Mouse (Mus musculus) kidney, adult 8-10 months (tissue): Measurements from ENCODE around the gene Zfp446.
"Not testable (repeated sequence)": the region's sequence is repeated elsewhere in the genome, so short reads cannot be mapped to it uniquely, and the experiment has no call there.

Experiments used
- DNase-seq, 2 experiments: peaks; one replicate each; pipeline ENCODE4 v3.0.0; 2022

The Zfp446 gene

GRCm38 (mm10) chr7:12977682-12978389 lies at the start of gene Zfp446:
Zfp446 (plus strand) TSS chr7:12977848.
- peak; percentile 98 to 99 for DNase-seq

DNA sequence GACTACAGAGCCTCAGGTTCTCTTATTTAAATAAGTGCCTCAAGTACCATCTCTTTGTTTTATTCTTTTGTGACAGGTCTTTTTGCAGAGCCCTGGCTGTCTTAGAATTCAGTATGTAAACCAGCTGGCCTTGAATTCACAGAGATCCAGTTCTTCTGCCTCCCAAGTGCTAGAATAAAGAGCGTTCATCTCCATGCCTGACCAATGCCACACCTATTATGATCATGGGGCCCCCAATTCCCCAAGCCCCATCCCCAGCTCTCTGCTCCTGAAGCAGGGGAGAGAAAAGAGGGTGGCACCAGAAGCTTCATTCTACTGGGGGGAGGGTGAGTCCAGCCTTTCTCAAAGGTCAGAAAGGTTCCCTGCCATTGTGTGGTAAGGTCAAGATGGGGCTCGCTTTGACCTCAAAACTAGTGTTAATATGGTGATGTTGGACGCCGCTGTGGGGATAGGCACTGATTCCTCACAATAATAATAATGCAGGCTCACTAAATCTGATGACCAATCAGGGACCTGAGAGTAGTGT lies 44.0 kb upstream of the Zfp446 start:
- no peak for DNase-seq

DNA sequence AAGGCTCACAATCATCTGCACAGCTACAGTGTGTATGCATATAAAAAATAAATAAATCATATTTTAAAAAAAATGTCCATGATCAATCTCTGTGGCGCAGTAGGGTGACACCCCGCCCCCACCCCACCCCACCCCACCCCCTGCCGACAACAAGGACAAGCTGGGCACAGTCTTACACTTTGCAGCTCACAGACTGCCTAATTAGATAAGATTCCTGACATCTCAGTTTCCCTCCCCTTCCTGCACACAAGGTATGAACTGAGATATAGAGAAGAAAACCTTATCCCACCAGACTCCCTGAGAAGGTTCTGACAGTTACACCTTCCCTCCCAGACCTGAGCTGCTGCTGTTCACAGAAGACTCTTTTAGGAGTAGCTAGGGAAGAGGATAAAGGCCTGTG lies 42.8 kb upstream of the Zfp446 start:
- DNase-seq = no peak

DNA sequence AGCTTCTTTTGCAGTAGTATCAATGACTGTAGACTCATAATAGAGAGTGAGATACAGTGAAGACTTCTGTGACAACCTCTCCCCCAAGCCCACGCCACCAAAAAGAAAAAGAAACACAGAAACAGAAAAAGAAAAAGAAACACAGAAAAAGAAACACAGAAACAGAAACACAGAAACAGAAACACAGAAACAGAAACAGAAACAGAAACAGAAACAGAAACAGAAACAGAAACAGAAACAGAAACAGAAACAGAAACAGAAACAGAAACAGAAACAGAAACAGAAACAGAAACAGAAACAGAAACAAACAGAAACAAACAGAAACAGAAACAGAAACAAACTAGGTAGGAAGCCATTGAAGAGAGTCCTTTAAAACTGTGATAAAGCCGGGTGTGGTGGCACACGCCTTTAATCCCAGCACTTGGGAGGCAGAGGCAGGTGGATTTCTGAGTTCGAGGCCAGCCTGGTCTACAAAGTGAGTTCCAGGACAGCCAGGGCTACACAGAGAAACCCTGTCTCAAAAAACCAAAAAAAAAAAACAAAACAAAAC lies 40.3 kb upstream of the Zfp446 start:
- DNase-seq = not testable (repeated sequence)

DNA sequence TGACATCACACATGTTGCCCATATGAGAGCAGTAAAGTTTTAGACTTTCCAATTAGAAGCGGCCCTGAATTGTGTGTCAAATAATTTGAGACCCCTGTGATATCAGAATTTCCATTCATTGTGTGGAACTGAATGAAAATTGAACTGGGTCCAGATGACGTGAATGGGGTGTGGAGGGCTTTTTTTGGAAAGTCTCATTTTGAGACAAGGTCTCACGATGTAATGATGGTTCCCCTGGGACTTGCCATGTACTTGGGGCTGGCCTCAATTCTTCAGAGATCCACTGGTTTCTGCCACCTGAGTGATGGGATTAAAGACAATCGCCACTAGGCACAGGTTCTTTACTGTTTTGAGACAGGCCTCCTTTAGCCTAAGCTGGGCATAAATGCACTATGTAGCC lies 37.0 kb upstream of the Zfp446 start:
- no peak for DNase-seq

GRCm38 (mm10) chr7:12943488-12943887 lies 34.2 kb upstream of the Zfp446 start:
- DNase-seq = no peak

DNA sequence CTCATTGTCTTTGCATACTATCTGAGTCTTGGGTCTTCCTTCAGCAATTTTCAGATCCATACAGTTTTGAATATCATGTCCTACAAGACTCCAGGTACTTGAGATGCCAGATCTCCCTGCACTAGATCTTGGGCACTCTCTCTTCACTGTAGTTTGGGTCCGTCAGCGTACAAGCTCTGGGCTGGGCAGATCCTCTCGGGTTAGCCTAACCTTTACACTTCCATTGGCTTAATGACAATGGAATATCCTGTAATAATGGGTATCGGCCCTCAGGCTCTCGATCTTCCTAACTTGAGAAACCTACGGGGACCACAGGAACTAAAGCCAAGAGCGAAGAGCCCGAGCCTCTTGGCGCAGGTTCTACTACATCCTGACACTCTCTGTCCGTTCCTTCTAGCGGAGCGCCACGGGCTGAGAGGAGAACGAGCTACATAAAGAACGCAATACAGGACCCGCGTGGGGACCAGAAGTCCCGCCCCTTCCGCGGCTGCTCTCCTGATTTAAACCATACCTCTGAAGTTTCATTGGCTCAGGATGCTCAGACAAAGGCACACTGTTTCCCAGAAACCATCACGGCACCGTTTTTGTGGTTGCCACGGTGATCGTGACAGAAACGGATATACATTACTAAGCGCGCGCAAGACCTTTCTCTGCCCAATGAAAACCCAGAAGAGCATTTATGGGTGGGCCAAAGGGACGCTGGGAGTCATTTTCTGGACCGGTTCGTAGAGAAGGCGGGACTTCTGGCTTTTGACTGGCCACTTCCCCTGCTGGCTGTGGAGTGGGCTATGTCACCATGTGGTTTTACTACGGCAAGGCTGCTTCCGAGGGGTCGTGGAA lies 28.4 kb upstream of the Zfp446 start:
- DNase-seq = peak; percentile 95 to 97

DNA sequence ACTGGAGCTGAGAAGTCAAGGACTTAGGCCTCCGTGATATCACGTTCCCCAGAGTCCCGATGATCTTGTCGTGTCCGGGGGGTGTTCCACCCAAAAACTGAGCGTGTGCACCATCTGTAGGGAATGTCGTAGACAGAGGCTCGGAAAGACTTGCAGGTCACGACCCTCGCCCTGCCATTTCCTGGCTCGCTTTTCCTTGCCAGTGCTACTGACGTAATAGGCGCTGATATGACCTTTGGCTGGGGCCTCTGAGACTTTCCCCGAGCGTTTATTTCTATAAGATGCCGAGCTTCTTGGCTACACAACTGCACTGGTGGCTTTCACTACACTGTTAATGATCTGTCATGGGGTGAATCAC lies 27.8 kb upstream of the Zfp446 start:
- DNase-seq = no peak

DNA sequence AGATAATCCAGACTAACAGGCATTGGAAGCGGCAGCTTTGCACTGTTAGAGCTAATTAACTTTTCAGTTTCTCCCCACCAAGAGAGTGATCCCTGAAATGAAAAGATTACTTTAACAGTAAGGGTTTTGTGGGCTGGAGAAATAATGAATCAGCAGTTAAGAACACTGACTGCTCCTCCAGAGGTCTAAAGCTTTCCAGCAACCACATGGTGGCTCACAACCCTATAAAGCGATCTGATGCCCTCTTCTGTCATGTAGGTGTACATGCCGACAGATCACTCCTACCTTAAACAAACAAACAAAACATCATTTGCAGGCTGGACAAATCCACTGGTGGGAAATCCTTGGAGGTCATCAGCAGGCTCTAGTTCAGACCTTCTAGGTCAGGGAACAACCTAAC lies 22.8 kb upstream of the Zfp446 start:
- no peak for DNase-seq

DNA sequence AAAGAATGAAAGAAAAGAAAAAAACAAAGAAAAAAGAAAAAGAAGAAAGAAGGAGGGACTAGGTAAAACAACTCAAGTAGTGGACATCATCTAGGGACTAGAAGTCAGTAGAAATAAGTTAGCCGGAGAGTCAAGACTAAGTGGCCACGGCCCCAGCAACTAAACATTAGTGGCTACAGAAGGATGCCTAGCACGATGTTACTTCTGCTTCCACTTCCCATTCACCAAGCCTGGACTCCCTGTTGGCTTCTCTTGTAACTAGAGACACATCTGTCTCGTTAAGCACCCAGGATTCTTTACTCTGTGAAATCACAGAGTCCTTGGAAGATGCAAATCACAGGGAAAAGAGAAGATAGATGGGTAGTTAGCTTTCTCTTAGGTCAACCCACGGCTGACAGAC lies 20.1 kb upstream of the Zfp446 start:
- DNase-seq = no peak

DNA sequence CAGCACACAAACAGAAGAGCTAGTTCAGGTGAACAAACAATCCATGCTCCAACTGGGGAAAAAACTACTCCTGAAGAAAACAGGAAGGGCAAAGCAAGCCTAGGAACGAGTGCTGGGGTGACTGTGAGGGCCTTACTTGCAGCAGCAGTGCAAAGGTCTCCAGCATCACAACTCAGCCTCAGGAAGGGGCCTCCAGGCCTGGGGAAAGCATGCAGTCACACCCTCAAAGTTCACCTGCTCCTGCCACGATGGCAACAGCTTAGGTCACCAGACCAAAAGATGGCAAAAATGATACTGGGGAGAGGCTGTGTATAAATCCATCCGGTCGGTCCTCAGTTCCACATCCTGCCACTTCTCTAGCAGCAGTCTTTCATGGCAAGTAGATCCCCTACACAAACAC lies 18.7 kb upstream of the Zfp446 start:
- no peak for DNase-seq

- no peak for DNase-seq
These were observed 17.9 kb upstream of the Zfp446 start for GRCm38 (mm10) chr7:12959718-12960117.

- peak; percentile 45 to 49 for DNase-seq
These were observed 16.0 kb upstream of the Zfp446 start for GRCm38 (mm10) chr7:12961511-12962141.

GRCm38 (mm10) chr7:12965678-12966091 lies 12.0 kb upstream of the Zfp446 start, which contains the start of gene Zfp324:
Zfp324 (plus strand) TSS chr7:12965838.
- DNase-seq = peak; percentile 90 to 92

DNA sequence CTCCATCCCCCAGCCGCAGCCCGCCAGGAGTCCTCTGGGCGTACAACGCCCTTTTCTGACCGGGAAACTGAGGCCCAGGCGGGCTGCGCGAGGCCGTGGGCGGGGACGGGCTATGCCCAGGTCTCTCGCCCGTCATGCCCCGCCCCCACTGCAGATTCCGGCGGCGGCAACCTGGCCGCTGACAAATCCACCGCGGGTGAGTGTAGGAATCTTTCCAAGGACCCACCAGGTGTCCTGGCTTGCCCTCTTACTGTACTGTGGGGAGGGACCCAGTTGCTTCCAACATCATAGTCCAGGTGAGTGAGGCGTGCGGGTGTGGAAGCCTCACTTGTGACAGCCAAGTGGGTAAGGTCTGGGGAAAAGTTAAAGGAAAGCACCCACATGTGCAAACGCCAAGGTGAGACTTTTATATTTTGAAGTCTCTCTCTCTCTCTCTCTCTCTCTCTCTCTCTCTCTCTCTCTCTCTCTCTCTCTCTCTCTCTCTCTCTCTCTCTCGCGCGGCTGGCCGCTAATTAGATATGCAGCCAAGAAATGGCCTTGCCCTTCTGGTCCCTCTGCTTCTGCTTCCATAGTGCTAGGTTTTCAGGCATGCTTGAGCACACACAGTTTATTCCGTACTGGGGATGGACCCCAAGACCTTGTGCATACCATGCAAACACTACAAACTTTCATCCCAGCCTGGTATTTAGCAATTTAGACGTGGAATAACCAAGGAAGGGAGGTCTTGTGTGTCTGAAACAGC lies 11.4 kb upstream of the Zfp446 start:
- peak; percentile 57 to 60 for DNase-seq

GRCm38 (mm10) chr7:12970906-12971305 lies 6.7 kb upstream of the Zfp446 start:
- DNase-seq = no peak

GRCm38 (mm10) chr7:12978931-12979722 lies 1.5 kb downstream of the Zfp446 start:
- DNase-seq = peak in 1 of 2 experiments; percentile 16

GRCm38 (mm10) chr7:12979776-12980175 lies 2.1 kb downstream of the Zfp446 start:
- no peak for DNase-seq

GRCm38 (mm10) chr7:12980291-12980690 lies 2.6 kb downstream of the Zfp446 start:
- DNase-seq = no peak

DNA sequence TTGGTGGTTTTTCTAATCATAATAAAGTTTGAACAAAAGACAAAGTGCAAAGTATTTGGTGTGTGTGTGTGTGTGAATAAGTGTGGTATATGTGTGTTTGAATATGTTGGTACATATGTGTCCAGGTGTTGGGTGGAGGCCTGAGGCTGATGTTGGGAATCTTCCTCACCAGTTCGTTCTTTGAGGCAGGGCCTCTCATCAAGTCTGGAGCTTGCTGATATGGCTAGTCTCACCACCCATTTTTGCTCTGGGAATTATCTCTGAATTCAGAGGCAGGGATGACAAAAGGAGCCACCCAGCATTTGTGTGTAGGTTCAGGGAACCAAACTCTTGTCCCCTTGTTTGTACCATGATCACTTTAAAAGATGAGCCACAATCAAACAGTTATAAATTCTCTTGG lies 8.1 kb downstream of the Zfp446 start:
- no peak for DNase-seq

DNA sequence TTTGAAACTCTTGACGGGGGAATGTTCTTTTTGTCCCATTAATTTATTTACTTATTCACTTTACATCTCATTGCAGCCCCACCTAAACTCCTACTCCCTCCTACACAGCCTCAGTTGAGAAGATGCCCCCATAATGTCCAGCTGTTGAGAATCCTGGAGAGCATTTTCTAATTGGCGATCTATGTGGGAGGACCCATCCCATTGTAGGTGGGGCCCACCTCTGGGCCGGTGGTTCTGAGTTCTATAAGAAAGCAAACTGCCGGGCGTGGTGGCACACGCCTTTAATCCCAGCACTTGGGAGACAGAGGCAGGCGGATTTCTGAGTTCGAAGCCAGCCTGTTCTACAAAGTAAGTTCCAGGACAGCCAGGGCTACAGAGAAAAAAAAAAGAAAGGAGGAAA lies 9.3 kb downstream of the Zfp446 start:
- no peak for DNase-seq
